Mouse (Mus musculus) heart, adult 9 months (tissue): ENCODE data around the gene Sox6.

Experiments used
- DNase-seq, 2 experiments: peaks; one replicate each; pipeline ENCODE4 v3.0.0; 2022; ENCODE audit warnings: low spot score in 2 of 2

The Sox6 gene

GRCm38 (mm10) chr7:115426161-115426982 lies 612.2 kb downstream of the Sox6 start:
- DNase-seq, result no peak

- no peak for DNase-seq
Measured at GRCm38 (mm10) chr7:115422828-115423227, 615.8 kb downstream of the Sox6 start.

GRCm38 (mm10) chr7:115420960-115421359 lies 617.6 kb downstream of the Sox6 start:
- no peak for DNase-seq
